Mouse (Mus musculus): Measurements from ENCODE around the gene S1pr3. TPM values are rescaled to one million over a fixed set of nuclear protein-coding genes. Genes with fewer than 3 reads are reported as not detected.
A peak's percentile ranks its signal among the peaks of the same experiment; 100 is the strongest.

The S1pr3 gene
- polyA plus RNA-seq (2015; fragmentation: Nextera tagmentation; extraction: Ambion mirVana), result 7.2 and 8.1 TPM in 2 replicates

- H3K27ac ChIP-seq (replicated peaks), result no peak within 1 kb of the TSS
- peak within 1 kb of the TSS; percentile 55 for H3K4me2 ChIP-seq (replicated peaks; ENCODE audit: low read depth)
- TF ChIP-seq CTCF (IDR thresholded peaks at IDR 0.05; ENCODE audit: low read depth) (peak; percentile 12; the same call in 1 of the 2 replicates), EP300 (optimal IDR thresholded peaks at IDR 0.05) (no peak)
- DNase-seq (ENCODE audit: low spot score), result peak; percentile 51
- no peaks in the 10 kb centered on the region for H3K27me3 ChIP-seq (ENCODE audit: control insufficient read depth, insufficient read depth, low read length)
- H3K9ac ChIP-seq (ENCODE audit: low read length), result peak within 1 kb of the TSS; percentile 58
- no peaks in the 10 kb centered on the region for H3K36me3 ChIP-seq (ENCODE audit: control insufficient read depth, insufficient read depth, low read length)
- under 1% methylated on average over 33 of the region's 33 CpGs for WGBS
- peak; percentile 59; the same call in 1 of the 2 replicates for ATAC-seq (ENCODE audit: low FRiP score, low TSS enrichment)
- H3K9me3 ChIP-seq (ENCODE audit: control insufficient read depth, low read length), result no peaks in the 10 kb centered on the region
- H3K4me3 ChIP-seq (ENCODE audit: low read depth, low read length), result peak within 1 kb of the TSS; percentile 41
- no peaks in the 10 kb centered on the region; the same call in 1 of the 2 replicates for H3K4me1 ChIP-seq (replicated peaks; ENCODE audit: control insufficient read depth, insufficient read depth)
Measured at GRCm38 (mm10) chr13:51408519-51409001, at the start of gene S1pr3. TSS of gene S1pr3 (plus strand) at chr13:51408639.

- Histone ChIP-seq H3K4me1 (replicated peaks; ENCODE audit: control insufficient read depth, insufficient read depth) (no peaks in the 10 kb centered on the region), H3K27ac (replicated peaks) (no peak overlapping the region), H3K9me3 (ENCODE audit: control insufficient read depth, low read length) (no peaks in the 10 kb centered on the region), H3K27me3 (ENCODE audit: control insufficient read depth, insufficient read depth, low read length) (no peaks in the 10 kb centered on the region), H3K4me2 (replicated peaks; ENCODE audit: low read depth) (no peak overlapping the region), H3K4me3 (ENCODE audit: low read depth, low read length) (no peak overlapping the region), H3K36me3 (ENCODE audit: control insufficient read depth, insufficient read depth, low read length) (no peaks in the 10 kb centered on the region), H3K9ac (ENCODE audit: low read length) (no peak overlapping the region)
- no peak for TF ChIP-seq EP300 (optimal IDR thresholded peaks at IDR 0.05)
- TF ChIP-seq CTCF (IDR thresholded peaks at IDR 0.05; ENCODE audit: low read depth), result no peak
- 54% methylated on average over 8 of the region's 8 CpGs for WGBS
- no peak for DNase-seq (ENCODE audit: low spot score)
- no peak for ATAC-seq (ENCODE audit: low FRiP score, low TSS enrichment)
Measured at GRCm38 (mm10) chr13:51360441-51360962, 47.9 kb upstream of the S1pr3 start.

GRCm38 (mm10) chr13:51363390-51363789 is 45.0 kb upstream of the S1pr3 start:
- Histone ChIP-seq H3K4me1 (replicated peaks; ENCODE audit: control insufficient read depth, insufficient read depth) (no peaks in the 10 kb centered on the region), H3K9me3 (ENCODE audit: control insufficient read depth, low read length) (no peaks in the 10 kb centered on the region), H3K27me3 (ENCODE audit: control insufficient read depth, insufficient read depth, low read length) (no peaks in the 10 kb centered on the region), H3K9ac (ENCODE audit: low read length) (no peak overlapping the region), H3K27ac (replicated peaks) (no peak overlapping the region), H3K4me2 (replicated peaks; ENCODE audit: low read depth) (no peak overlapping the region), H3K4me3 (ENCODE audit: low read depth, low read length) (no peak overlapping the region), H3K36me3 (ENCODE audit: control insufficient read depth, insufficient read depth, low read length) (no peaks in the 10 kb centered on the region)
- ATAC-seq (ENCODE audit: low FRiP score, low TSS enrichment) (no peak), DNase-seq (ENCODE audit: low spot score) (no peak)
- WGBS, result 71% methylated on average over 7 of the region's 7 CpGs
- TF ChIP-seq EP300 (optimal IDR thresholded peaks at IDR 0.05) (no peak), CTCF (IDR thresholded peaks at IDR 0.05; ENCODE audit: low read depth) (no peak)

- no peaks in the 10 kb centered on the region for H3K27me3 ChIP-seq (ENCODE audit: control insufficient read depth, insufficient read depth, low read length)
- no peak overlapping the region for H3K27ac ChIP-seq (replicated peaks)
- H3K4me1 ChIP-seq (replicated peaks; ENCODE audit: control insufficient read depth, insufficient read depth), result no peaks in the 10 kb centered on the region
- H3K36me3 ChIP-seq (ENCODE audit: control insufficient read depth, insufficient read depth, low read length), result no peaks in the 10 kb centered on the region
- WGBS, result 60% methylated on average over 5 of the region's 5 CpGs
- H3K9ac ChIP-seq (ENCODE audit: low read length), result no peak overlapping the region
- no peak for DNase-seq (ENCODE audit: low spot score)
- H3K4me2 ChIP-seq (replicated peaks; ENCODE audit: low read depth), result no peak overlapping the region
- no peak overlapping the region for H3K4me3 ChIP-seq (ENCODE audit: low read depth, low read length)
- no peaks in the 10 kb centered on the region for H3K9me3 ChIP-seq (ENCODE audit: control insufficient read depth, low read length)
- no peak for ATAC-seq (ENCODE audit: low FRiP score, low TSS enrichment)
- no peak for TF ChIP-seq EP300 (optimal IDR thresholded peaks at IDR 0.05)
- TF ChIP-seq CTCF (IDR thresholded peaks at IDR 0.05; ENCODE audit: low read depth), result no peak
Measured at GRCm38 (mm10) chr13:51363985-51364384, 44.5 kb upstream of the S1pr3 start.

GRCm38 (mm10) chr13:51365191-51365590 is 43.2 kb upstream of the S1pr3 start:
- Histone ChIP-seq H3K36me3 (ENCODE audit: control insufficient read depth, insufficient read depth, low read length) (no peaks in the 10 kb centered on the region), H3K27ac (replicated peaks) (no peak overlapping the region), H3K9ac (ENCODE audit: low read length) (no peak overlapping the region), H3K4me3 (ENCODE audit: low read depth, low read length) (no peak overlapping the region), H3K27me3 (ENCODE audit: control insufficient read depth, insufficient read depth, low read length) (no peaks in the 10 kb centered on the region), H3K4me1 (replicated peaks; ENCODE audit: control insufficient read depth, insufficient read depth) (no peaks in the 10 kb centered on the region), H3K4me2 (replicated peaks; ENCODE audit: low read depth) (no peak overlapping the region), H3K9me3 (ENCODE audit: control insufficient read depth, low read length) (no peaks in the 10 kb centered on the region)
- DNase-seq (ENCODE audit: low spot score) (no peak), ATAC-seq (ENCODE audit: low FRiP score, low TSS enrichment) (no peak)
- 78% methylated on average over 6 of the region's 6 CpGs for WGBS
- TF ChIP-seq CTCF (IDR thresholded peaks at IDR 0.05; ENCODE audit: low read depth), result no peak
- no peak for TF ChIP-seq EP300 (optimal IDR thresholded peaks at IDR 0.05)

- no peak for ATAC-seq (ENCODE audit: low FRiP score, low TSS enrichment)
- Histone ChIP-seq H3K27me3 (ENCODE audit: control insufficient read depth, insufficient read depth, low read length) (no peaks in the 10 kb centered on the region), H3K27ac (replicated peaks) (no peak overlapping the region), H3K4me1 (replicated peaks; ENCODE audit: control insufficient read depth, insufficient read depth) (no peaks in the 10 kb centered on the region), H3K36me3 (ENCODE audit: control insufficient read depth, insufficient read depth, low read length) (no peaks in the 10 kb centered on the region), H3K9me3 (ENCODE audit: control insufficient read depth, low read length) (no peaks in the 10 kb centered on the region), H3K9ac (ENCODE audit: low read length) (no peak overlapping the region), H3K4me3 (ENCODE audit: low read depth, low read length) (no peak overlapping the region), H3K4me2 (replicated peaks; ENCODE audit: low read depth) (no peak overlapping the region)
- no peak for DNase-seq (ENCODE audit: low spot score)
- WGBS, result 62% methylated on average over 2 of the region's 2 CpGs
- TF ChIP-seq EP300 (optimal IDR thresholded peaks at IDR 0.05), result no peak
- no peak for TF ChIP-seq CTCF (IDR thresholded peaks at IDR 0.05; ENCODE audit: low read depth)
Measured at GRCm38 (mm10) chr13:51368346-51368745, 40.1 kb upstream of the S1pr3 start.

Measured in stomach, postnatal 0 days (tissue).